10 mouse cellular contexts compared by ENCODE assay signal in genomic region chr12:9978494-9979112, GRCm38 (mm10).
DNase-seq lines count a peak whose midpoint lies in the region; ATAC-seq and TF ChIP-seq lines count a peak whose summit lies in the region.
"Had no signal": no experiment of that assay in that cellular context is flagged by ENCODE, and none has a peak within 500 bp of the region (broad histone marks: within the 10 kb centered on the region; RNA-seq: fewer than 3 reads in every experiment).

No protein-coding gene starts in this region.

- H3K27me3 ChIP-seq in forebrain, embryonic 16.5 days (replicated peaks; ENCODE audit: control insufficient read depth, insufficient read depth, low read length): no peaks in the 10 kb centered on the region
- no peaks in the 10 kb centered on the region for H3K27me3 ChIP-seq in lung, postnatal 0 days (replicated peaks; ENCODE audit: insufficient read depth, low read length)

- H3K4me1 ChIP-seq in lung, adult 2 months (ENCODE audit: control insufficient read depth, insufficient read depth, low read length): peaks cover 2% of the 10 kb centered on the region; the same call in 1 of the 2 replicates
- H3K4me1 ChIP-seq in forebrain, embryonic 16.5 days (replicated peaks; ENCODE audit: control insufficient read depth, insufficient read depth, low read length): peaks cover 6% of the 10 kb centered on the region
- peaks cover 7% of the 10 kb centered on the region; the same call in 1 of the 2 replicates for H3K4me1 ChIP-seq in lung, postnatal 0 days (ENCODE audit: insufficient read depth, low read depth, low read length)

- no peak overlapping the region for H3K4me3 ChIP-seq in lung, adult 2 months (replicated peaks; ENCODE audit: extremely low read depth, low read depth, low read length)
- H3K4me3 ChIP-seq in forebrain, embryonic 16.5 days (replicated peaks; ENCODE audit: low read length): no peak overlapping the region
- H3K4me3 ChIP-seq in lung, postnatal 0 days (ENCODE audit: low read depth, low read length): no peak overlapping the region

- TF ChIP-seq CTCF in lung, adult 2 months (IDR thresholded peaks at IDR 0.05; ENCODE audit: insufficient read depth, low read length): no peak
- TF ChIP-seq CTCF in lung, postnatal 0 days (IDR thresholded peaks at IDR 0.05): no peak

- DNase-seq in cerebellum, postnatal 14 days: peak; percentile 6 to 8
- no peak for DNase-seq in cerebellum, adult 11 months
- peak; percentile 6 for DNase-seq in lung, adult 2 months
- no peak for DNase-seq in lung, postnatal 14 days
- DNase-seq in lung, postnatal 0 days (ENCODE audit: low spot score): no peak
- DNase-seq in kidney, adult 8-10 months: no peak
- no peak for DNase-seq in spleen, postnatal 14 days (ENCODE audit: low spot score in 2 of 2)
- DNase-seq: cerebellum, postnatal 25 days had no signal

- no peaks in the 10 kb centered on the region for H3K9me3 ChIP-seq in forebrain, embryonic 16.5 days (ENCODE audit: control insufficient read depth, low read length)
- H3K9me3 ChIP-seq in lung, postnatal 0 days (ENCODE audit: low read length): no peaks in the 10 kb centered on the region

- no peak overlapping the region for H3K4me2 ChIP-seq in forebrain, embryonic 16.5 days (ENCODE audit: low read length)
- H3K4me2 ChIP-seq in lung, postnatal 0 days (replicated peaks; ENCODE audit: low read depth, low read length): no peak overlapping the region

- ATAC-seq in forebrain, embryonic 16.5 days: peak; percentile 87
- ATAC-seq in lung, postnatal 0 days: peak; percentile 47

- 46% methylated on average over 3 of the region's 3 CpGs for WGBS in lung, adult 2 months
- WGBS in forebrain, embryonic 16.5 days: 31% methylated on average over 3 of the region's 3 CpGs
- WGBS in lung, postnatal 0 days: 32% methylated on average over 3 of the region's 3 CpGs

- no peak for TF ChIP-seq POLR2A in lung, adult 2 months (IDR thresholded peaks at IDR 0.05; ENCODE audit: borderline replicate concordance, extremely low read depth, low read depth, low read length)

- no peak overlapping the region for H3K9ac ChIP-seq in forebrain, embryonic 16.5 days (replicated peaks; ENCODE audit: low read depth, low read length)
- H3K9ac ChIP-seq in lung, postnatal 0 days (replicated peaks; ENCODE audit: low read depth): no peak overlapping the region

- H3K36me3 ChIP-seq in forebrain, embryonic 16.5 days (ENCODE audit: control insufficient read depth, insufficient read depth): no peaks in the 10 kb centered on the region
- no peaks in the 10 kb centered on the region for H3K36me3 ChIP-seq in lung, postnatal 0 days (ENCODE audit: insufficient read depth, low read length)

- TF ChIP-seq EP300 in lung, postnatal 0 days (IDR thresholded peaks at IDR 0.05): no peak

- no peak overlapping the region for H3K27ac ChIP-seq in forebrain, embryonic 16.5 days (ENCODE audit: low read length)
- H3K27ac ChIP-seq in lung, postnatal 0 days (ENCODE audit: low read length): peak overlapping the region; percentile 35; the same call in 1 of the 2 replicates
- H3K27ac ChIP-seq: macrophage had no signal

Comparison
In these comparisons a context has a peak if more than half of its experiments do, and no peak if none do; other contexts are left out.
1. DNase-seq: peak in cerebellum, postnatal 14 days (2 of 2) and lung, adult 2 months (single experiment); none in cerebellum, adult 11 months (single experiment), lung, postnatal 14 days (single experiment), lung, postnatal 0 days (single experiment), kidney, adult 8-10 months (0 of 2) and spleen, postnatal 14 days (0 of 2).